Mouse (Mus musculus): ENCODE results near the gene Ddx58. TPM values are rescaled to one million over a fixed set of nuclear protein-coding genes. Genes with fewer than 3 reads are reported as not detected.

The Ddx58 gene
- 10 to 100 TPM; 18.7 to 24.7 TPM for total RNA-seq (2021)
- long read RNA-seq, experiment 1, transcript Ddx58-201 (18 exons, 3,874 nt) = major isoform, 6 of 10 reads
- long read RNA-seq, experiment 1, partial matches to known transcripts = 4 of 10 reads
- long read RNA-seq, experiment 1, other reads (novel, unspliced or antisense) = 0 of 10 reads
- long read RNA-seq, experiment 2, partial matches to known transcripts = 7 of 11 reads
- long read RNA-seq, experiment 2, other reads (novel, unspliced or antisense) = 2 of 11 reads

DNA sequence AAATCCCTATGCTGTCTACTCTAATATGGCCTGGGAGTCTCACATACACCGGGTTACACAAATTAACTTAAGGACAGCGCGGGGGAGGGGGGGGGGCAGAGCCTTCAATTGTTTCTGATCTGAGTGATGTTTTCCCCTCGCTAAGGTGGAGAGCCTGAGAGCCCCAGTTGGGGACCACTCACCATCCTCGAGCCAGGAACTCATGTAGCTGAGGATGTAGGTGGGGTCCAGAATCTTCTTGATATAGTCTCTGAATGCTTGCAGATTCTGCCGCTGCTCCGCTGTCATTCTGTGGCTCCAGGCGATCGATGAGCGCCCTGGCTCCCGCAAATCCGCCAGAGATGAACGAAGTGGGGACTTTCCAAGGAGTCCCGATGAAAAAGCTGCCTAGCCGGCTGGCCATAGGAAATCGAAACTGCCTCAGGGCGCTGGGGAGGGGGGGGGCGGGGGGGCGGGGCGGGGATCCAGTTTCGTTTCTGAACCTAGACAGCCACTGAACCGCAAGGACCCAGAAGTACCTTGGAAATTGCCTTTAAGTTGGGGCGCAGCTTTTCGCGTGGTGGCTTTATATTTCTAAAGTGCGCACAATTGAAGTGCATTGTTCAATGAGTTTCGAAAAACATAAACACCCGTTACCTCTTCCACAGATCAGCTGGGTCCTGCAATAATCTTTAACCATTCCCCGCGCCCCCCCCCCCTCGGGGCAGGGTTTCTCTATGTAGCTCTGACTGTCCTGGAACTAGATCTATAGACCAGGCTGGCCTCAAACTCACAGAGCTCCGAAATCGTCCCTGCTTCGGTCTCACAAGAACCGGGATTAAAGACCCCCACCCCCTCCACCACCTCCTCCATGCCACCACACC, at the start of gene Ddx58:
Gene Ddx58, minus strand, starts transcription at position 420 of the 863 bp plus-strand sequence.
- DNase-seq (ENCODE audit: low spot score in 2 of 2) = peak; percentile 31 to 32

DNA sequence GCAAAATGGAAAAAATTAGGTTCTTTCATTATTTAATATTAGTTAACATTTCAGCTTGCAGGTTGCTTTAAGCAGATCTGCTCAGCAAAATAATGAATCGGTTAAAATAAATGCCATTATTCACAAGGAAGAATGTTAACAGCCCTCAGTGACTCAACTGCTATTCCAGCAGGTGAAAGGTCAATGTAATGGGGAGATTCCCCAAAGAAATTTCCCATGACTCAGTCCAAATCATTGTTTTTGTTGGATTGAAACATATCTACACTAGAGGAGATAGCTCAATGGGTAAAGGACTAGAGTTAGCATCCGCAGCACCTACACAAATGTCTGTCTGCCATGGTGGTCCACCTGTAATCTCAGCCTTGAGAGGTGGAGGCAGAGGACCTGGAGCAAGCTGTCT, 49.4 kb upstream of the Ddx58 start:
- DNase-seq (ENCODE audit: low spot score in 2 of 2) = no peak

DNA sequence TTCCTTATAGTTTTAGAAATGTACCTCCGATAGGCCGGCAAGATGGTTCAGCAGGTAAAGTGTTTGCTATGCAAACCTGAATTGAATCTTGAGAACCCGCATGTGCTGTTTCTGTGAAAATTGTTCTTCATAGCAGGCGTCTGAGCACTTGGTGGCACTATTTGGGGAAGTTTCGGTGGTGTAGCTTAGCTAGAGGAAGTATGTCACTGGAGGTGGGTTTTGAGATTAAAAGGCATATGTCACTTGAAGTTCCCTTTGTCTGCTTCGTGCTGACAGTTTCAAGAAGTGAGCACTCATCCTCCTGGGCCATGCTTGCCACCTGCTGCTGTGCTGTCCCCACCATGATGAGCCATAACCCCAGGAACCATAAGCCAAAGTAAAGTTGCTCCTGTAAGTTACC, 47.8 kb upstream of the Ddx58 start:
- DNase-seq (ENCODE audit: low spot score in 2 of 2) = no peak

DNA sequence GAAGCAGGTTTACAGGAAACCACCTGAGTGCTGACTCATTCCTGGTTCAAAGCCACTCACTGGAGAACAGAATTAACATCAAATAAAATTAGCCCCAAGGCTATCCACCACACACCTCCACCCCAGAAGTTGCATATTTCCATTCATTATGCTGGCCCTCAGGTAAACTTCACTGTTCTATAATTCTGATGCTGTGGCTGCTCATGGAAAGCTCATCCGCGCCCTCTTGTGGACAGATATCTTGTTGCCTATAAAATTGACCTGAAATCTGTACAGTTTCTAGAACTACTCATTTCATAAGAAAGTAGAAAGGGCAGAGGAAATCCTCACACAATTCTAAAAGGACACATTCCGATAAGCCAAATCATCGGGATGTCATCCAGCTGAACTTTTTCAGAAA, 46.0 kb upstream of the Ddx58 start:
- DNase-seq (ENCODE audit: low spot score in 2 of 2) = peak; percentile 68 to 77

DNA sequence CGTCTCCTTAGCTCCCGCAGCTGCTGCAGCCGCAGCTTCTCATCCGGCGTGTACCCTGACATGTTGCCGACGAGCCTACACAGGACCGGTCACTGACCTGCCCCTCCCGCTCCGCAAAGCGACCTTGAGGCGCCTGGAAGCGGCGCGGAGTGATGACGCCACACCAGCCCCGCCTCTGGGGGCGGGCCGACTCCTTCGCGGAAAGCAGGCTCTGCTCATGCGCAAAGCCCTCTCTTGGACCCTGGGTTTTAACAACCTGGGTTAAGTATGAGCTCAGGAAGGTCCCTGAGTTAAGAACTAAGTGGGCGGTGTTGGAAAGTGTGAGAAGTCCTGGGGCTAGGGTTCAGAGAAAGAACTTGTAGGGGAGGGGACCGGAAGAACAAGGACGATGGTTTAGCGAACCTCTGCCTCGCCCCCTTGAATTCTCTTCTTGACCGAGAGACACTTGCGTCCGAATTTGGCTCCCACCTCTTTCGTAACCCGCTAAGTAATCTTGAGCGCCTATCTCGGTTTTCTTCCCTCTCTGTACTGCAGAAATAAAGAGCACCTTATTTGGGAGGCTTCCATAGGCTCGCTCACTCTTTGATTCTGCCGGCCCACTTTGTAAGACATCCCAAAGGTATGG, 39.8 kb upstream of the Ddx58 start, which contains the start of gene Ndufb6:
Gene Ndufb6, minus strand, starts transcription at position 146 of the 625 bp plus-strand sequence.
- DNase-seq (ENCODE audit: low spot score in 2 of 2) = peak; percentile 96

DNA sequence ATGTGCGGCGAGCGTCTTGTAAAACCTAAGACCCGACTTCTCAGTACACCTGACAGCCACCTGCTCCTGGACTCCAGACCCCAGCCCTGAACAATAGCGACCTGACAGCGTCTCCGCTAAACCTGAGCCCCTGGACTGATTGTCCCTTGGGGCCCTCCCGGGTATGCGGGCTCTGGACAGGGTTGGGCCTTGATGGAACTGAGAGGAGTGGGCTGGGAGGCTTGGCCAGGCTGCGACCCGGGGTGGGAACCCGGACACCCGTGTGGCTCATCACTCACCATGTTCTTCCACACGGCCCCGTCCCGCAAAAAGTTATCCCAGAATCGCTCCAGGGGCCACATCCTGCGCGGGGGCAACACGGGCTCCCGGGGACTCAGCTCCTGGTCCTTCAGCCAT, 39.2 kb upstream of the Ddx58 start:
- no peak for DNase-seq (ENCODE audit: low spot score in 2 of 2)

DNA sequence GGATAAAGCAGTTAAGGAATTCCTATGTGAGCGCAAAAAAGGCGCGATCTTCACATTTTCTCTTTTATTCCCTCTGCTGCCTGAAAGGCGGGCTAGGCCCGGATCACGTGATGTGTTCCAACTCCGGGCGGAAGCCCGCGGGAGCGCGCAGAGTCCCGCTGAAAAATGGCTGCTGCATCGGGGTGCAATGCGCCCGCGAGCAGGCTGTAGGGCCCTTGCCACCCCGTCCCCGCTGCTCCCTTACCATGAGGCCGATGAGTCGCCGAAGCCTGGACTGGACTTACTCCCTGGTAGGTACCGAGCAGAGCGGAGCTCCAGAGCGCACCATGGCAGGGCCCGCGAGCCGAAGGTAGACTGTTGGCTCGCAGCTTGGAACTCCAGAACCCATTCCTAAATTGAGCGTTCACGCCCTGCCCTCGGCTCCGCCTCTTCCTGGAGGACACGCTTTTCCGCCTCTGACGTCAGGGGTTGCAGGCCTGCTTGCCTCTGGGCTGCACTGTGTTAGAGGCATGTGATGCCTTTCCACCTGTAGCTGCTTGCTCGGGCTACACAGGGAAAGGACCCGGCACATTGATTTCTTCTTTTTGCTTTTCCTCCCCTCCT, 29.9 kb upstream of the Ddx58 start, which contains the start of the genes Smim27 and Topors:
Gene Smim27, plus strand, starts transcription at position 150 of the 603 bp plus-strand sequence.
Gene Topors, minus strand, starts transcription at position 421 of the 603 bp plus-strand sequence.
- peak; percentile 90 to 92 for DNase-seq (ENCODE audit: low spot score in 2 of 2)

DNA sequence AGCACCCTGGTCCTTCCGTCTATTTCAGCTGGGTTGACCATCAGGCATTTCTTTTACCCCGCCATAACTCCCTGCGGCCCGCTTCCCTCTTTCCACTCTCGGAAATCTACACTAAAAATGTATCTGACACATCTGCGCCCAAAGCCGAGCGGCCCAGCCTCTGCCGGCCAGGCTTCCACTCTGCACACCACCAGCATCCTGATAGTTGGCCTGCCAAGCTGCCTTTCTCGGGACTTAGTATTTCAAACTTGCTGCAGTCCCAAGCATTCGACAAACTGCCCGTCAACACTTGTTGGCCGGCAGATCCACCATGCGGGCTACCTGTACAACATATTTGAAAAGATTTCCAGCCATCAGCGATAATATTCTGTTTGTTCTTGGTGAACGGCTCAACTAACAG, 29.2 kb upstream of the Ddx58 start:
- peak in 1 of 2 experiments; percentile 29 for DNase-seq (ENCODE audit: low spot score in 2 of 2)

DNA sequence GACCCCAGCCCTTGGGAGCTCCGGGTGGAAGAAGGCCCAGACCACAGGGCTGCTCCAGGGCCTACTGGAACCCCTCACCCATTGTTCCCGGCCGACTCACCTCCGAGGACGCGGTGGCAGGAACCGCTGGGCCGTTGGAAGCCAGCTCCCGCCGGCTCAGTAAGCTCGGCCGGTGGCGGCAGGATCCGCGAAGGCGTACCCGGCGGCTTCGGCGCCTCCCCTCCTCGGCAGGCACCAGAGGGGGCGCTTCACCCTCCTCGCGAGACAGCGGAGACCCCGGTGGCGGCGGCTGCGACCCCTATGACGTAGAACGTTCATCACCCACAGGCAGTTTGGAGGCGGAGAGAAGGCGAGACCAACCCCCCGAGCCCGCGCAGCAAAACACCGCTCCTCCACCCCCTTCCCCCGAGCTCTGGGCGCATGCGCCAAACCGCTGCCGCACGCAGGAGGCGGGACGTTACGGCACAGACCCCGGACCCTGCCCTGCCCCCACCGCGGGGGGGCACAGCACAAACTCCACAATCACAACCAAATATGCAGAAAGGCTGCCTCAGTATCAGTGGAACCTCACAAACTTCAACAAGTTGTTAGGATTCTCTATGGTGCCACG, 28.7 kb upstream of the Ddx58 start:
- peak; percentile 91 to 92 for DNase-seq (ENCODE audit: low spot score in 2 of 2)

DNA sequence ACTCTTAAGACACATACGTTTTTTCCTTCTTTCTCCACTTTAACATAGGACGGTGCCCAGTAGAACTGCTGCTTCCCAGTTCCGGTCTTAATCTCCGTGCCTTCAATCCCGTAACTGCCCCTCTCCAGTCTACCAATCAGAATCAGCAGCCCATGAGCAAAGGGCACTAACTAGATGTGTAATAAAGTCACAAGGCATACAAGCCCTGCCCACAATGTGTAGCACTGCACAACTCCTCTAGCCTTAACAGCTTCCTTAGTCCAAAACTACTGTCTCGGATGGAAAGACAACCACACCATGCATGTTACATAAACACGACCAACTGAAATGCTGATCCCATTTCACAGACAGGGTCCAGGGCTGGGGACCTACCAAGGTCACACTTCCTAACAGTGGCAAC, 28.1 kb upstream of the Ddx58 start:
- no peak for DNase-seq (ENCODE audit: low spot score in 2 of 2)

DNA sequence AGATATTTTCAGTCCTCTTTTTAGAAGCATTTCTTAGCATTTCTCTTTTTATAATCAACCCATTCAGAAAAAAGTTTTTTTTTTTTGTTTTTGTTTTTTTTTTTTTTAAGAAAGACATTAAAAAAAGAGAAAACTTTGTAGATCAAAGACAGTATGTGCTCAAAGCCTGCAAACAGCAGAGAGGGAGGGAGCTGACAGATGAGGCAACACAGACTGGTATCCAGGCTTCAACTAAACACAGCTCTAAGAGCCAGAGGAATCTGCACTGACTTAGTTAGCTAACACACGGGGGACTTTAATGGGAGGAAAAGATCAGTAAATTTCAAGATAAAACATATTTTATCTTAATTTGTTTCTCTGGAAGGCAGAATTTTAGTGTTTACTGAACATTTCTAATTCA, 24.7 kb upstream of the Ddx58 start:
- no peak for DNase-seq (ENCODE audit: low spot score in 2 of 2)

DNA sequence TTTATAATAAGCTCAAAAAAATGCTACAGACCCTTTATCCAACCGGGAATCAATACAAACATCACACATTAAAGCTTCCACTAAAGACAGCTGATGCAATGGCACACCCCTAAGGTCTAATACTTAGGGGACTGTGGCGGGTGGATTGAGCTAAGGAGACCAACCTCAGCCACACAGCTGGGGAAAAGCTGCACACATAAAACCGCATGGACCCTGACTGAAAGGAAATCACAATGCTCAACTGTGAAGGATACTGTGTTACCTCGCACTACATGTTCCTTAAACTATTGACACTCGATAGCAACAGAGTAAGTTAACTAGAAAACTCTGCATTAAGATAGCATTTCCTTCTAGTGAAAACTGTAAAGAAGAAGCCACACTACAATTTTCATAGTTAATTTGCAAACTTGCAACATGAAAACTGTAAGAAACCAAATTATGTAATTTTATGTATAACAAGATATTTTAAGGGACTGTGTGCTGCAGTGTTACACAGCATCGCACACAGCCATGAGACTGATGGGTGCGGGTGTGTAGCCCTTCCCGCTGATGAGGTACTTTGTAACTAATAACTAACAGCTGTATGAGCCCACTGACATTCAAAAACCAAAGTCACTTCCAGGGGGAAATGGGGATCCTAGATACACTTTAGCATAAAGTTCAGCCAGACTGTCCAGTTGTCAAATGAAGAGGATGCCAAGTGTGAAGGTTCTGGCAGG, 14.9 kb upstream of the Ddx58 start:
- DNase-seq (ENCODE audit: low spot score in 2 of 2) = no peak

DNA sequence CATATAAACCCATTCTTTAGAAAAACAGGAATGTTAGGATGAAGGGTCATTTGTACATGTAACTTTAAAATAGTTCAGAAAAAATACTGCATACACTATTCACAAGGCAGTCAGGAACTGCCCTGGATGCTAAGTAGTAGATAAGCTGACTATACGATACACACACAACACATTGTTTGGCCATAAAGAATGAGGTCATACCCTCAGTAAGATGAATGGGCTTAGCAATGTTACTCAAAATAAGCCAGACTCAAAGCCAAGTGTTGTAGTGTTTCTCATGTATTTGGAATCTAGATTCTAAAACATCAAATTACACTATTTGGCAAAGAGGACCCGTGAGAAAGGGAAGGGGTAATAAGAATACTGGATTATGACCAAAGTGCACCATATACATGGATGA, 14.1 kb upstream of the Ddx58 start:
- DNase-seq (ENCODE audit: low spot score in 2 of 2) = no peak

DNA sequence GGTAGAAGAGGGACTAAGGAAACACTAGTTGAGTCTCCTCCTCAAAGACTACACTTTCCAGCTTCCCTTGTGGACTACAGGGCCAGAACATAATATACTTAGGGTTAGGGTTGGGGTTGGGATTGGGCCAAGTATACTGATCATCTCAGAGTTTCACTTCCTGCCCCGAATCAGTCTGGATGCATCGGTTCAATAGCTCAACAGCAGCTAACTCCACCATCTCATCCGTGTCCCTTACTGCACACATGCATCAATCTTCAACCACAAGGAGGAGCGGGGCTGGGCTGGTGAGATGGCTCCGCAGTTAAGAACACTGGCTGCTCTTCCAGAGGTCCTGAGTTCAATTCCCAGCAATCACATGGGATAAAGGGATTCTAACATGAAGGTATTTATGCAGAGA, 11.4 kb upstream of the Ddx58 start:
- no peak for DNase-seq (ENCODE audit: low spot score in 2 of 2)

DNA sequence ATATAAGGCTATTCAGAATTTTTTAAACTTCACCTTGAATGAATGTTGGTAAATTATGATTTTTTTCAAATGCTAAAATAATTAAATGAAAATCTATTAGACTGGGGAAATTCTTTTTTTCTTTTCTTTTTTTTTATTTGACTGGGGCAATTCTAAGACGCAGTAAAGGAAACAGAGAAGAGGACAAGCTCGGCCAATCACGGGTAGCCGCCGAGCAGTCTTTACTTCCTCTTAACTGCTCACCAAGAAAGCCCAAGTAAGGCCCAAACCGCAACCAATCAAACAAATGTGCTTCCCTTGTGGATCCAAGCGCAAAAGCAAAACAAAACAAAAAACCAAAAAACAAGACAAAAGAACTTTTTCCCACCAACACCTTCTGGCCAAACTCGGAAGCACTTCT, 4.4 kb upstream of the Ddx58 start:
- DNase-seq (ENCODE audit: low spot score in 2 of 2) = no peak

DNA sequence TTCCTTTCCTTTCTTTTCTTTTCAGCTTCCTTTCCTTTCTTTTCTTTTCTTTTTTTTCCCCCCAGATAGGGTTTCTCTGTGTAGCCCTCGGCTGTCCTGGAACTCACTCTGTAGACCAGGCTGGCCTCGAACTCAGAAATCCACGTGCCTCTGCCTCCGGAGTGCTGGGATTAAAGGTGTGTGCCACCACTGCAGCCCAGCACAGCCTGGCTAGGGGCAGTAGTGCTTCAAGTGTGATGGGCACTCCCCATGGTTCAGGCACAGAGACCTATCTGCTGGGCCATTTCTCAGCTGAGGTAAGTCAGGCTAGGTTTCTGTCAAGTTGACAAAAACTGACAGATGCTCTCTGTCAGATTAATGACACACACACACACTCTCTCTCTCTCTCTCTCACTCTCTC, 3.4 kb upstream of the Ddx58 start:
- no peak for DNase-seq (ENCODE audit: low spot score in 2 of 2)

DNA sequence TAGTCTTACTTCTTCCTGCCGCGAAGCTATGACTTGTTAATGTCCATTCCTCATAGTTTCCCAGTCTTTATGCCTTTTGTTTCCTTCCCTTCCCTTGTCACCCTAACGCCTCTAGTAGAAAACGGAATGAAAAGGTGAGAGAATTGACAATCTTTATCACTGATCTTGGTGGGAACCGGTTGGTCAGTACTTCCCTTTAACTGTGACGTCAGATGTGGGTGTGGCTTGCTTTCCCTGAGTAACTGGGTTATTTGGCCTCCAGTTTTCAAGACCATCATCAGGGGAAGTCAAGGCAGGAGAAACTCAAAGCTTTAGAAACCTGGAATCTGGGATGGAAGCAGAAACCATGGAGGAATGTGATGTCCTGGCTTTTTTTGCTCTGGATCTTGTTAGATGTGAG, 2.3 kb upstream of the Ddx58 start:
- DNase-seq (ENCODE audit: low spot score in 2 of 2) = no peak

DNA sequence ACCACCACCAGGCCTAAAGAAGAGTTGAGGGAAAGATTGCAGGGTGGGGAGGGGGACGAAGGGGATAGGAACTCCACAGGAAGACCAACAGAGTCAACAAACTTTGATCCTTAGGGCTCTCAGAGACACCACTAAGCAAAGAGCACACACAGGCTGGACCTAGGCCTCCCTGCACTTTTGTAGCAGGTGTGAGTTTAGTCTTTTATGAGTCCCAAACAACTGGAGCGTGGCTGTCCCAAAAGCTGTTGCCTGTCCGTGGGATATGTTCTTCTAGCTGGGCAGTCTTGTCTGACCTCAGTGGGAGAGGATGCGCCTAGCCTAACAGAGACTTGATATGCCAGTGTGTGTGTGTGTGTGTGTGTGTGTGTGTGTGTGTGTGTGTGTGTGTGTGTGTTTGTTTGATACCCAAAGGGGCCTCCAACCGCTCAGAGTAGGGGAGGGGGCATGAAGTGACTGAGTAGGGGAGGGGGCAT, 680 bp upstream of the Ddx58 start:
- no peak for DNase-seq (ENCODE audit: low spot score in 2 of 2)

DNA sequence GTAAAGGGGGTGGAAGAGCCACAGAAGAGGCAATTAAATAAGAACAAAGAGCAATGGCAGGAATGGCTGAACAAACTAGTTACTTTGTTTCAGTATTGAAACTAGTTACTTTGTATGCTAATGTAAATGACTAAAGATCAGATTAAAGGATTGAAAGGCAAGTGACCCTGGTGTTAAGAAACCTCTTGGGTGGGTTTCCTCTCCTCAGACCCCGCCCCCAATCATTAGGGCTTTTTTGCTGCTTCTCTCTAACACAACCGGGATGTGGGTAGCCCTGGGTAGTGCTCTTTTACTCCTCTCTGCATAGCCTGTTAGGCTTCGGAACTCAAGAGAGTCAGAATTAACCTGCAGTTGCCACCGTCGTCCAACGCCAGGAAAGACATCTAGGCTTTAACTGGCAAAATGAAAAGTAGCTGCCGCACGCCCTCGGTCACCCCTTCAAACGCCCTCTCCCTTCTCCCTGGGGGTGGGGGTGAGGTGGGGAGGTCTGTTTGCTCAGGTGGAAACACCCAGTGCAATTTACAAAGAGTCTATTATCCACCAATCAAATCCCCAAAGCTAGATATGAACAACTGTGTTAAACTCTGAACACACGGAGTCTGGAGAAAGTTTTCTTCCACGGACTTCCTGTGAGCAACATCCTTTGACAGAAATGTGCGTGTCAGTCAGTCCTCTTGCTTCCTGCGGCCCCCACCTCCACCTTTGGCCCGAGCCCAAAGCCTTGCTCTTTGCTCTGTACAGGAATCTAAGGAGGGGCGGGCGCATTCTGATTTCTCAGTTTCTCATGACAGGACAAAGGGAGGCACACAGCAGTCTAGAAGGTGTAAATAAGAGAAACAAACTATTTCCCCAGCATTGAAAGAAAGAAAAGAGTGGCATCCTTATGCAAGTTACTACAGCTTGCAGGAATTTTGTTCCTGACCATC, 882 bp downstream of the Ddx58 start:
- DNase-seq (ENCODE audit: low spot score in 2 of 2) = peak; percentile 66

Data from adrenal gland, adult 18-20 months (tissue).